Mouse (Mus musculus): ENCODE data around the gene Nfkbie. TPM values are rescaled to one million over a fixed set of nuclear protein-coding genes. Genes with fewer than 3 reads are reported as not detected.

Nfkbie gene
- polyA plus RNA-seq, 1 experiment = 50.4 TPM

DNA sequence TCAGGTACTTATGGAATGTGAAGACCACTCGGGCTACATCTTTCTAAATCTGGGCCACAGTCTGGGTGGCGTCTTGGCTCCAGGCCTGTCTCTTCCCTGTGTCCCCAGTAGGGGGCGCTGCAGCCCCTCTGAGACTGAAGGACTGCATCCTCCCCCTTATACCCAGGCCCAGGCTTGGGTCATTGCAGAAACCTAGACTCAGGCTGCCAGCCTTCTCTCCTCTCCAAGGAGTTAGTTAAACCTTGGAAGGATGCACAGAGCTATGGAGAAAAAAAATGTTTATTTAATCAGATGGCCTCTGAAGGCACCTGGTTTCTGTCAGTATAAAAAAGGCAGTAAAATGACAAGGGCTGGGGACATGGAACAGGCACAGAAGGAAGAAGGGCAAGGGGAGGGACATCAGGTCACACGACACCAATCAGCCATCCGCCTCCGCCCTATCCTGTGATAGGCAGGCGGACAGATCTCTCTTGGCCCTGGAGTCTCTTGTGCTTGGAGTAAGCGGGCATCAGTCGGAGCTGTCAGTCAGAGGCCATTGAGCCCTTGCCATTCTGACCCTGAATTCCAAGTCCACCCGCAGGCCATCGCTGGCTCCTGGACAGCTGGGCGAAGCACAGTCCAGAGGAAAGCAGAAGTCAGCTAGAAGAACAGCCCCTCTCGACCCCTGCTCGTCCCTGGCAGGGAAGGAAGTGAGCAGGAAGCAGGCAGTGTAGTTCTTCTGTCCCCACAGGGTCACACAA, 29.6 kb downstream of the Nfkbie start:
- 47% methylated on average over 14 of the region's 14 CpGs for WGBS
- H3K4me1 ChIP-seq (ENCODE audit: control insufficient read depth, insufficient read depth, insufficient read length) = peaks cover 3% of the 10 kb centered on the region; the same call in 1 of the 2 replicates
- TF ChIP-seq POLR2A (IDR thresholded peaks at IDR 0.05; ENCODE audit: low read depth, low read length) = no peak
- TF ChIP-seq CTCF (IDR thresholded peaks at IDR 0.05; ENCODE audit: extremely low read depth, insufficient read depth, insufficient read length, insufficient replicate concordance) = peak; percentile 85
- peak overlapping the region; percentile 79 for H3K27ac ChIP-seq (ENCODE audit: insufficient read depth, low read length)
- peak overlapping the region; percentile 10; the same call in 1 of the 2 replicates for H3K4me3 ChIP-seq (ENCODE audit: extremely low read depth, insufficient read depth, insufficient read length)
- H3K27me3 ChIP-seq (ENCODE audit: control insufficient read depth, insufficient read depth, low read length) = no peaks in the 10 kb centered on the region
- no peaks in the 10 kb centered on the region for H3K36me3 ChIP-seq (ENCODE audit: control insufficient read depth, insufficient read depth, low read length)
- peak in 1 of 2 experiments; percentile 60 for DNase-seq (ENCODE audit: low read depth in 1 of 2, low spot score in 2 of 2)

DNA sequence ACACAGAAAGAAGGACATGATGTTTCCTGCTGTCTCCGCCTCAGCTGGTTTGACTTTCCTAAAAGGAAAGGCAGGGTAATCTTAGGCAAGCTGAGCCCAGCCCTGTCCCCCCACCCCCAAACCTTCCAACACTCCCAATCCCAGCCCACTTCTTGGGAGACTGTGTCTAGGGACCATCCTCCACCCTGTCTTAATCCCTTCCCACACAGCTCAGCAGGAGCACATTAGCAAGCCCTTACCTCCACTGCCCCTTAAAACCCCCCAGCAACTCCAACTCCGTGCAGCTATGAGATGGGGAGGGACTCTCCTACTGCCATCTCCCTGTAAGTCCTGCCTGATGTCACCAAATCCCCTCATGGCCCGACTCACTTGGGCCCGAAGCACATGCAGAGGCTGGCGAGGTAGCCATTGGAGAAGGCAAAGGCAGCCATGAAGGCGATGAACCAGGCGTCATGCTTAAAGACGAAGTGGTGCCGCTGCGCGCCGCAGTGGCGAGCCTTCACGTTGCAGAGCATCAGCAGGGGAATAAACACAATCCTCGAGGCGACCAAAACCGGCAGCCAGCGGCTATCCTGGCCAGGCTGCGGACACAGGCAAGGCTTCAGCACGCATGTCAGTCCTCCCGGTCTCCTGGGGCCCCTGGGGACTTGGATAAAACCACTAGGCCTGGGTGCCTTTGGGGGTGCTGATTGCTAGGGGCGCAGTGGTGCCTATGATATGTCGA, 30.4 kb downstream of the Nfkbie start:
- TF ChIP-seq POLR2A (IDR thresholded peaks at IDR 0.05; ENCODE audit: low read depth, low read length) (no peak), CTCF (IDR thresholded peaks at IDR 0.05; ENCODE audit: extremely low read depth, insufficient read depth, insufficient read length, insufficient replicate concordance) (no peak)
- H3K27me3 ChIP-seq (ENCODE audit: control insufficient read depth, insufficient read depth, low read length) = no peaks in the 10 kb centered on the region
- H3K4me3 ChIP-seq (ENCODE audit: extremely low read depth, insufficient read depth, insufficient read length) = no peak overlapping the region
- no peak for DNase-seq (ENCODE audit: low read depth in 1 of 2, low spot score in 2 of 2)
- 89% methylated on average over 23 of the region's 23 CpGs for WGBS
- peak overlapping the region; percentile 57 for H3K27ac ChIP-seq (ENCODE audit: insufficient read depth, low read length)
- peaks cover 3% of the 10 kb centered on the region; the same call in 1 of the 2 replicates for H3K4me1 ChIP-seq (ENCODE audit: control insufficient read depth, insufficient read depth, insufficient read length)
- H3K36me3 ChIP-seq (ENCODE audit: control insufficient read depth, insufficient read depth, low read length) = no peaks in the 10 kb centered on the region

DNA sequence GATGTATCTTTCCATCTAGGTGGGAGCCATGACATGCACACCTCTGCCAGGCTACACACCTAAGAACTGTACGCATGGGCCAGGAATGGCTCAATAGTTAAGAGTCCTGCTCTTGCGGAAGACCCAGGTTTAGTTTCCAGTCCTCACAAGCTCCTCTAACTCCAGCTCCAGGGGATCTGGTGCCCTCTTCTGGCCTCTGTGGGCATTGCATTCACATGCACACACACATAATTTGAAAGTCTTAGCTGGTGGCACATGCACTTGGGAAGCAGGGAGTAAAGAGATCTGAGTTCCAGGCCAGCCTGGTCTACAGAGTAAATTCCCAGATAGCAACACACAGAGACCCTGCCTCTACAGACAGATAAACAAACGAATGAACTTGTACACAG, 30.9 kb downstream of the Nfkbie start:
- H3K4me1 ChIP-seq (ENCODE audit: control insufficient read depth, insufficient read depth, insufficient read length) = peaks cover 3% of the 10 kb centered on the region; the same call in 1 of the 2 replicates
- H3K27ac ChIP-seq (ENCODE audit: insufficient read depth, low read length) = no peak overlapping the region
- H3K4me3 ChIP-seq (ENCODE audit: extremely low read depth, insufficient read depth, insufficient read length) = no peak overlapping the region
- H3K36me3 ChIP-seq (ENCODE audit: control insufficient read depth, insufficient read depth, low read length) = no peaks in the 10 kb centered on the region
- TF ChIP-seq POLR2A (IDR thresholded peaks at IDR 0.05; ENCODE audit: low read depth, low read length) (no peak), CTCF (IDR thresholded peaks at IDR 0.05; ENCODE audit: extremely low read depth, insufficient read depth, insufficient read length, insufficient replicate concordance) (no peak)
- WGBS = 93% methylated on average over 3 of the region's 3 CpGs
- no peaks in the 10 kb centered on the region for H3K27me3 ChIP-seq (ENCODE audit: control insufficient read depth, insufficient read depth, low read length)
- DNase-seq (ENCODE audit: low read depth in 1 of 2, low spot score in 2 of 2) = no peak

DNA sequence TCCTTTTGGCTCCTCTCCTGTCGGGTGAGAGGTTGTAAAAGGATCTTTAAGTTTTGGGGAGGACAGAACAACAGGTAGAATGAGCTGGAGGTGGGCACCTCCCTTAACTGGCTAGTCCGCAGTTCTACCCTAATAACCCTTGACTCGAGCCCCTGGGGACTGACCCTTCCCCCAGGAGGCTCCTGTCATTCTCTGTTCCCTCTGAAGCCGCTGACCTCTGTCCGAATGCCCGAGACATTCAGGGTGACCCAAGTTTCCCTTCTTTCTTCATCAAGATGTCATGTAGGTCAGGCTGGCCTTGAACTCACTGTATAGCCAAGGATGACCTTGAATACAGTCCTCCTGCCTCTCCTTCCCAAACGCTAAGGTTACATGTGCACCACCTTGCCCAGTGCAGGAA, 32.9 kb downstream of the Nfkbie start:
- TF ChIP-seq CTCF (IDR thresholded peaks at IDR 0.05; ENCODE audit: extremely low read depth, insufficient read depth, insufficient read length, insufficient replicate concordance) (no peak), POLR2A (IDR thresholded peaks at IDR 0.05; ENCODE audit: low read depth, low read length) (no peak)
- no peak for DNase-seq (ENCODE audit: low read depth in 1 of 2, low spot score in 2 of 2)
- Histone ChIP-seq H3K27ac (ENCODE audit: insufficient read depth, low read length) (no peak overlapping the region), H3K4me3 (ENCODE audit: extremely low read depth, insufficient read depth, insufficient read length) (no peak overlapping the region), H3K27me3 (ENCODE audit: control insufficient read depth, insufficient read depth, low read length) (no peaks in the 10 kb centered on the region), H3K36me3 (ENCODE audit: control insufficient read depth, insufficient read depth, low read length) (no peaks in the 10 kb centered on the region), H3K4me1 (ENCODE audit: control insufficient read depth, insufficient read depth, insufficient read length) (peaks cover 8% of the 10 kb centered on the region; the same call in 1 of the 2 replicates)
- 95% methylated on average over 7 of the region's 7 CpGs for WGBS

DNA sequence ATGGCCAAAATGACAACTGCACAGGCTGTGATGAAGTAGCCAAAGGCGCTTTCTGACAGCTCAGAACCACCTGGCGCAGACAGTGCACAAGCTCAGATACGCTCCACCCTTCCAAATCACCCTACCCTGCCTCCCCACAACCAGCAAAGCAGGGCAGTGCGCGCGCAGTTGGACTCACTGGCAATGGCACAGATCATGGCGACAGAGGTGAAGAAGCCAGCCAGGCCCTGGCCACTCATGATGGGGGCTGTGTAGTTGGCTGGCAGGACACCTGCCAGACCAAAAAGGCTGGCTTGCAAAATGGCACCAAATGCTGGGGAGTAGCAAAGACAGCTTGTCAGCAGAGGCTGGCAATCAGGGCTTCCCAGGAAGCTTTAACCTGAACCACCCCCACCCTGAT, 33.7 kb downstream of the Nfkbie start:
- DNase-seq (ENCODE audit: low read depth in 1 of 2, low spot score in 2 of 2) = no peak
- Histone ChIP-seq H3K27ac (ENCODE audit: insufficient read depth, low read length) (no peak overlapping the region), H3K36me3 (ENCODE audit: control insufficient read depth, insufficient read depth, low read length) (no peaks in the 10 kb centered on the region), H3K27me3 (ENCODE audit: control insufficient read depth, insufficient read depth, low read length) (no peaks in the 10 kb centered on the region), H3K4me1 (ENCODE audit: control insufficient read depth, insufficient read depth, insufficient read length) (peaks cover 7% of the 10 kb centered on the region; the same call in 1 of the 2 replicates), H3K4me3 (ENCODE audit: extremely low read depth, insufficient read depth, insufficient read length) (no peak overlapping the region)
- 98% methylated on average over 7 of the region's 7 CpGs for WGBS
- TF ChIP-seq POLR2A (IDR thresholded peaks at IDR 0.05; ENCODE audit: low read depth, low read length) = no peak
- TF ChIP-seq CTCF (IDR thresholded peaks at IDR 0.05; ENCODE audit: extremely low read depth, insufficient read depth, insufficient read length, insufficient replicate concordance) = no peak

DNA sequence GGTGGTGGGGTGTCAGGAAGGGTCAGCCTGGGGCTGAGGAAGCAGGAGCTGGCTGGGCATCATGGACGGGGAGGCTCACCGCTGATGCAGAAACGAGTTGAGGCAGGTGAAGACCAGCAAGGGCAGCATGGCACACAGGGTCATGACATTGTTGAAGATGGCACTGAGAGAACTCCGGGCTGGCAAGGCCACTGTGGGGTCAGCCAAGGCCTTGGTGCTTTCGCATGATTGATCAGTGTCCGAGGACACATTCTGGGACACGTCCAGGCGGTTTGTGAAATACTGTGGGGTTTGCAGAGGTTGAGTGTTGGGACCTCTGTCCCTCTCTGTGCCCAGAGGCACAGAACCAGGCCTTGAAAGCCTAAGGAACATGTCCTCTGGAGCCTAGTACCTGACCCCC, 34.3 kb downstream of the Nfkbie start:
- Histone ChIP-seq H3K27ac (ENCODE audit: insufficient read depth, low read length) (no peak overlapping the region), H3K27me3 (ENCODE audit: control insufficient read depth, insufficient read depth, low read length) (no peaks in the 10 kb centered on the region), H3K36me3 (ENCODE audit: control insufficient read depth, insufficient read depth, low read length) (no peaks in the 10 kb centered on the region), H3K4me1 (ENCODE audit: control insufficient read depth, insufficient read depth, insufficient read length) (peaks cover 9% of the 10 kb centered on the region; the same call in 1 of the 2 replicates), H3K4me3 (ENCODE audit: extremely low read depth, insufficient read depth, insufficient read length) (no peak overlapping the region)
- WGBS = 90% methylated on average over 8 of the region's 8 CpGs
- no peak for DNase-seq (ENCODE audit: low read depth in 1 of 2, low spot score in 2 of 2)
- TF ChIP-seq POLR2A (IDR thresholded peaks at IDR 0.05; ENCODE audit: low read depth, low read length) (no peak), CTCF (IDR thresholded peaks at IDR 0.05; ENCODE audit: extremely low read depth, insufficient read depth, insufficient read length, insufficient replicate concordance) (no peak)

Measured in spleen, adult 2 months (tissue).